In the genomic region with DNA sequence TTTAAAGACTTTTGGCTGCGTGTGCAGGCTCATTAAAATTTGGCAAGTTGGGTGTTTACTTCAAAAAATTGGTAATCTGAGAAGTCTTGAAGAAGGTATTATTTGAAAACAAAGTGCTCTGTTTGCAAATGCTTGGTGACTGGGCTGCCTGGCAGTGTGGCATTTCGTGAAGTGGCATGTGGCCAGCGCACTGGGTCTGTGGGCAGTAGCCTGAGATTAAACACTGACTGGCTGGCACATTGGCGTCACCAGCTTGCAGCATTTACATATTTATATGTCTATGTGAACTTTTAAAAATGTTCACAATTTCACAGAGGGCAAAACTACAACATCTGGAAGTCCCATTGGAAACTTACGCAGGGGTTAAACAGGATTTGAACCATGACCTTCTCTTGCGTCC, we compare ENCODE assay signal across 19 mouse cellular contexts.
A peak's percentile ranks its signal among the peaks of the same experiment; 100 is the strongest.
DNase-seq lines count a peak whose midpoint lies in the region; ATAC-seq and TF ChIP-seq lines count a peak whose summit lies in the region.
"Had no signal": no experiment of that assay in that cellular context is flagged by ENCODE, and none has a peak within 500 bp of the region (broad histone marks: within the 10 kb centered on the region; RNA-seq: fewer than 3 reads in every experiment).

No protein-coding gene starts in this region.

- no peak overlapping the region for H3K27ac ChIP-seq in heart, adult 2 months
- H3K27ac ChIP-seq: hindbrain, embryonic 15.5 days; layer of hippocampus, adult 2 months; limb, embryonic 12.5 days; macrophage; midbrain, embryonic 13.5 days; stomach, embryonic 15.5 days had no signal

- TF ChIP-seq CTCF in heart, adult 2 months (IDR thresholded peaks at IDR 0.05) = no peak

- intact Hi-C loops in heart, adult 2 months (cut with DNase I) = no loop called here

- 89% methylated on average over 6 of the region's 6 CpGs for WGBS in heart, adult 2 months

- no peak for TF ChIP-seq EP300 in heart, adult 2 months (IDR thresholded peaks at IDR 0.05; ENCODE audit: insufficient read depth, low read depth, low read length)

- no peak overlapping the region for H3K9ac ChIP-seq in heart, adult 2 months (ENCODE audit: low read depth, low read length)
- H3K9ac ChIP-seq: hindbrain, embryonic 15.5 days; limb, embryonic 12.5 days; midbrain, embryonic 13.5 days; stomach, embryonic 15.5 days had no signal

- H3K27me3 ChIP-seq in heart, adult 2 months (ENCODE audit: control insufficient read depth, insufficient read depth, low read length) = no peaks in the 10 kb centered on the region
- H3K27me3 ChIP-seq: hindbrain, embryonic 15.5 days; limb, embryonic 12.5 days; midbrain, embryonic 13.5 days; stomach, embryonic 15.5 days had no signal

- H3K36me3 ChIP-seq in heart, adult 2 months (ENCODE audit: control insufficient read depth, insufficient read depth, low read length) = no peaks in the 10 kb centered on the region
- H3K36me3 ChIP-seq: hindbrain, embryonic 15.5 days; limb, embryonic 12.5 days; midbrain, embryonic 13.5 days; stomach, embryonic 15.5 days had no signal

- no peak for ATAC-seq in frontal cortex, adult (ENCODE audit: low TSS enrichment)
- ATAC-seq: midbrain, embryonic 13.5 days had no signal

- DNase-seq in frontal cortex, postnatal 36 days (ENCODE audit: low spot score in 2 of 2) = peak; percentile 28 to 31
- peak; percentile 40 for DNase-seq in lung, postnatal 36 days
- no peak for DNase-seq in lung, postnatal 14 days
- peak; percentile 16 to 41 for DNase-seq in layer of hippocampus, postnatal 14 days (ENCODE audit: low spot score in 2 of 2)
- peak; percentile 39 for DNase-seq in right cerebral cortex, postnatal 14 days
- DNase-seq in adipocyte (ENCODE audit: low spot score) = no peak
- DNase-seq in heart, adult 2 months = no peak
- DNase-seq: adrenal gland, adult 2 months; cerebellum, adult 8-10 months; heart, adult 11 months; kidney, adult 8-10 months; thymus, postnatal 14 days had no signal

- no peak for TF ChIP-seq POLR2A in heart, adult 2 months (IDR thresholded peaks at IDR 0.05; ENCODE audit: insufficient read depth, low read depth, low read length)

- no peaks in the 10 kb centered on the region for H3K4me1 ChIP-seq in heart, adult 2 months (ENCODE audit: control insufficient read depth, insufficient read depth, low read length)
- H3K4me1 ChIP-seq: hindbrain, embryonic 15.5 days; limb, embryonic 12.5 days; midbrain, embryonic 13.5 days; stomach, embryonic 15.5 days had no signal

- H3K4me3 ChIP-seq in heart, adult 2 months = no peak overlapping the region
- H3K4me3 ChIP-seq: hindbrain, embryonic 15.5 days; layer of hippocampus, adult 2 months; limb, embryonic 12.5 days; midbrain, embryonic 13.5 days; stomach, embryonic 15.5 days had no signal

- H3K79me2 ChIP-seq in heart, adult 2 months (replicated peaks; ENCODE audit: control insufficient read depth, insufficient read depth, low read length) = no peaks in the 10 kb centered on the region

Comparison
In these comparisons a context has a peak if more than half of its experiments do, and no peak if none do; other contexts are left out.
1. DNase-seq: peak in frontal cortex, postnatal 36 days (2 of 2), lung, postnatal 36 days (single experiment), layer of hippocampus, postnatal 14 days (2 of 2) and right cerebral cortex, postnatal 14 days (single experiment); none in lung, postnatal 14 days (single experiment), adipocyte (single experiment) and heart, adult 2 months (0 of 2).